Mouse (Mus musculus) kidney, adult 2 months (tissue): ENCODE measurements around the gene Cant1.

Experiments
- CTCF ChIP-seq: fragments of 200-500 bp; conservative IDR thresholded peaks from 2 replicates; pipeline ENCODE4 v1.5.1; 2011; ENCODE audit warnings: low read depth, mild to moderate bottlenecking, control low read depth, low read length, moderate library complexity, mixed read lengths; ENCODE audit not compliant: insufficient read depth, insufficient read length
- POLR2A ChIP-seq: fragments of 200-500 bp; IDR thresholded peaks from one replicate; pipeline ENCODE4 v1.6.1; 2011; ENCODE audit warnings: low read depth, low read length, control low read depth

- TF ChIP-seq CTCF (no peak), POLR2A (no peak)
Observed at GRCm38 (mm10) chr11:118467441-118468035, 48.7 kb upstream of the Cant1 start.
